Mouse (Mus musculus): ENCODE measurements around the gene Faim.

Gene Faim

GRCm38 (mm10) chr9:98985800-98986475 lies at the start of gene Faim:
Gene Faim (plus strand): TSS chr9:98986373.
- in situ Hi-C loops (cut with MboI, MseI): loop anchor here (10.0 to 25.0 kb wide), 2 partner anchors 589 to 1701 kb away; partner anchors contain the start of gene Dbr1

- in situ Hi-C loops (cut with MboI, MseI): loop anchor here (10.0 kb wide), 1 partner anchor 314 kb away; no protein-coding TSS in a partner anchor
Observed at GRCm38 (mm10) chr9:98939290-98939689, 46.9 kb upstream of the Faim start.

- in situ Hi-C loops (cut with MboI, MseI): loop anchor here (10.0 kb wide), 1 partner anchor 922 kb away; the partner anchor contains the start of gene Sox14
Observed at GRCm38 (mm10) chr9:98952171-98953050, 33.8 kb upstream of the Faim start.

- in situ Hi-C loops (cut with MboI, MseI): loop anchor here (10.0 kb wide), 1 partner anchor 922 kb away; the partner anchor contains the start of gene Sox14
Observed at GRCm38 (mm10) chr9:98953291-98953690, 32.9 kb upstream of the Faim start.

GRCm38 (mm10) chr9:98953830-98954229 lies 32.3 kb upstream of the Faim start:
- in situ Hi-C loops (cut with MboI, MseI): loop anchor here (10.0 kb wide), 1 partner anchor 921 kb away; the partner anchor contains the start of gene Sox14

- in situ Hi-C loops (cut with MboI, MseI): loop anchor here (10.0 kb wide), 1 partner anchor 920 kb away; the partner anchor contains the start of gene Sox14
Observed at GRCm38 (mm10) chr9:98954391-98955102, 31.6 kb upstream of the Faim start.

GRCm38 (mm10) chr9:98955103-98955715 lies 31.0 kb upstream of the Faim start, which contains the start of gene Foxl2:
Gene Foxl2 (plus strand): TSS chr9:98955288.
- in situ Hi-C loops (cut with MboI, MseI): loop anchor here (10.0 kb wide), 1 partner anchor 920 kb away; the partner anchor contains the start of gene Sox14

GRCm38 (mm10) chr9:98955716-98956224 lies 30.4 kb upstream of the Faim start:
- in situ Hi-C loops (cut with MboI, MseI): loop anchor here (10.0 kb wide), 1 partner anchor 919 kb away; the partner anchor contains the start of gene Sox14

- in situ Hi-C loops (cut with MboI, MseI): loop anchor here (10.0 kb wide), 1 partner anchor 918 kb away; the partner anchor contains the start of gene Sox14
Observed at GRCm38 (mm10) chr9:98956591-98957381, 29.4 kb upstream of the Faim start.

GRCm38 (mm10) chr9:98957751-98958351 lies 28.3 kb upstream of the Faim start:
- in situ Hi-C loops (cut with MboI, MseI): loop anchor here (10.0 kb wide), 1 partner anchor 917 kb away; the partner anchor contains the start of gene Sox14

GRCm38 (mm10) chr9:98958628-98959027 lies 27.5 kb upstream of the Faim start:
- in situ Hi-C loops (cut with MboI, MseI): loop anchor here (10.0 kb wide), 1 partner anchor 916 kb away; the partner anchor contains the start of gene Sox14

- in situ Hi-C loops (cut with MboI, MseI): loop anchor here (10.0 kb wide), 1 partner anchor 915 kb away; the partner anchor contains the start of gene Sox14
Observed at GRCm38 (mm10) chr9:98959851-98960250, 26.3 kb upstream of the Faim start.

GRCm38 (mm10) chr9:98960348-98960747 lies 25.8 kb upstream of the Faim start:
- in situ Hi-C loops (cut with MboI, MseI): no loop called here

- in situ Hi-C loops (cut with MboI, MseI): no loop called here
Observed at GRCm38 (mm10) chr9:98961591-98962477, 24.3 kb upstream of the Faim start.

GRCm38 (mm10) chr9:98962478-98963142 lies 23.6 kb upstream of the Faim start:
- in situ Hi-C loops (cut with MboI, MseI): no loop called here

- in situ Hi-C loops (cut with MboI, MseI): no loop called here
Observed at GRCm38 (mm10) chr9:98963661-98964060, 22.5 kb upstream of the Faim start.

GRCm38 (mm10) chr9:98965084-98965483 lies 21.1 kb upstream of the Faim start:
- in situ Hi-C loops (cut with MboI, MseI): no loop called here
